Mouse (Mus musculus): ENCODE data around the gene Dscaml1. TPM values are rescaled to one million over a fixed set of nuclear protein-coding genes. Genes with fewer than 3 reads are reported as not detected.
A peak's percentile ranks its signal among the peaks of the same experiment; 100 is the strongest.

The Dscaml1 gene
- not detected in 2 replicates for total RNA-seq (2014; fragmentation: Nextera tagmentation)
- not detected in 2 replicates for total RNA-seq (2017)

- ATAC-seq (replicated peaks; ENCODE audit: low FRiP score, low TSS enrichment, poor library complexity, severe bottlenecking) = no peak
Measured at GRCm38 (mm10) chr9:45426456-45426855, at the start of gene Dscaml1. TSS of gene Dscaml1 (plus strand) at chr9:45426628.

GRCm38 (mm10) chr9:45376883-45377282 is 49.5 kb upstream of the Dscaml1 start:
- ATAC-seq (replicated peaks; ENCODE audit: low FRiP score, low TSS enrichment, poor library complexity, severe bottlenecking) = no peak

DNA sequence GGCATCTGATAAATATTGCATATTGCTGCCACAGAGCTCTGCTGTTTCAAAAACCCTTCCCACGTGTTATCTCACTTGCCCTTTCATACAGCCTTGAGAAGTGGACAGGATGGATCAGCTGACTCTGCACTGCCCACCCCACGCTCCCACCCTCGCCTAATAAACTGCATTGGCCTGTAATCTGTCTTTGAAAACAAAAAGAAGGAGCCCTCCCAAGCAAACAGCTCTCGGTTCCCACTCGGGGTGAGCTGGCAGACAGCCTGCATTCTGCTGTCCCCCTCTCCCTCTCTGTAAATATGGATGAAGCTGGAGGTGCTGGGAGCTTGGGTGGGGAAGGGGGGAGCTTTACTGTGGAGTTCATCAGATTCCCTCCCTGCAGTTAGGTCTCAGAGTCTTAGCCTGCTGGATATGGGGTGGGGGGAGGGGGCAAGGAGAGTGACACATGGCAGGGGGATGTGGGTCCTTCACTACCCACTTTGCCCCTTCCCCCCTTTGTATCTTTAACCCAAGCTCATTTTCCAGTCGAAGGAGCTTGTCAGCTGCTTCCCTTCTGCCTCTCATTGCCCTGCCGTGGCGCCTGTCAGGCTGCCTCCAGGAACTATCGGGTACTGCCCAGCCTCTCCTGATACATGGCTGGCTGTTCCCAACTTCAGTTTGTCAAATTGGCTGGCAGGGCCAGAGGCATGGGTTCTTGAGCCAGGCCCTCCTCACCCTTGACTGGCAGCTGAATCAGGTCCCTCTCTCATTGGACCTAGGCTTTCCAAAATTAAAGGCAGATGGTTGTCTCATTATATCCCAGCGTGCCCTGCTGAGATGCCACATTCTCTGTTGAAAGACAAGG is 45.8 kb upstream of the Dscaml1 start:
- ATAC-seq (replicated peaks; ENCODE audit: low FRiP score, low TSS enrichment, poor library complexity, severe bottlenecking) = no peak

GRCm38 (mm10) chr9:45382336-45382735 is 44.1 kb upstream of the Dscaml1 start:
- no peak for ATAC-seq (replicated peaks; ENCODE audit: low FRiP score, low TSS enrichment, poor library complexity, severe bottlenecking)

GRCm38 (mm10) chr9:45382834-45383233 is 43.6 kb upstream of the Dscaml1 start:
- ATAC-seq (replicated peaks; ENCODE audit: low FRiP score, low TSS enrichment, poor library complexity, severe bottlenecking) = no peak

GRCm38 (mm10) chr9:45383883-45384282 is 42.5 kb upstream of the Dscaml1 start:
- no peak for ATAC-seq (replicated peaks; ENCODE audit: low FRiP score, low TSS enrichment, poor library complexity, severe bottlenecking)

GRCm38 (mm10) chr9:45386698-45387097 is 39.7 kb upstream of the Dscaml1 start:
- ATAC-seq (replicated peaks; ENCODE audit: low FRiP score, low TSS enrichment, poor library complexity, severe bottlenecking) = no peak

- ATAC-seq (replicated peaks; ENCODE audit: low FRiP score, low TSS enrichment, poor library complexity, severe bottlenecking) = peak; percentile 80
Measured at GRCm38 (mm10) chr9:45388385-45388994, 37.9 kb upstream of the Dscaml1 start.

GRCm38 (mm10) chr9:45389596-45389995 is 36.8 kb upstream of the Dscaml1 start:
- ATAC-seq (replicated peaks; ENCODE audit: low FRiP score, low TSS enrichment, poor library complexity, severe bottlenecking) = no peak

DNA sequence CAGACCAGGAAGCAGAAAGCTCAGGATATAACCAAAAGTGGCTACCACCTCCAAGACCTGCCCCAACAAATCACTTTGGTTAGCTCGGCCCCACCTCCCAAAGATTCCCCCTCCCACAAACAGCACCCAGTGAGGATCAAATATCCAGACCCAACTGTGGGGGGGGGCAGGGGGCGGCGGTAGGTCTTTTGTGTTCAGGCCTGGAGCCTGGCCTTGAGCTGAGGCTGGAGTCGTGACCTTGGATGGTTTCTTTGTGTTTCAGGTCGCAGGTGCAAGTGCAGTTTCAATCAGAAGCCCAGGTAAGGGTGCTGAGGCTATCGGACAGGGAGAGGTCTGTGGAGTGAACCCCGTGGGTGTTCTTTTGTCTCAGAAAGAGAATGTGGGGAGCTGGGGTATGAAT is 35.1 kb upstream of the Dscaml1 start:
- ATAC-seq (replicated peaks; ENCODE audit: low FRiP score, low TSS enrichment, poor library complexity, severe bottlenecking) = no peak

- no peak for ATAC-seq (replicated peaks; ENCODE audit: low FRiP score, low TSS enrichment, poor library complexity, severe bottlenecking)
Measured at GRCm38 (mm10) chr9:45395218-45395617, 31.2 kb upstream of the Dscaml1 start.

DNA sequence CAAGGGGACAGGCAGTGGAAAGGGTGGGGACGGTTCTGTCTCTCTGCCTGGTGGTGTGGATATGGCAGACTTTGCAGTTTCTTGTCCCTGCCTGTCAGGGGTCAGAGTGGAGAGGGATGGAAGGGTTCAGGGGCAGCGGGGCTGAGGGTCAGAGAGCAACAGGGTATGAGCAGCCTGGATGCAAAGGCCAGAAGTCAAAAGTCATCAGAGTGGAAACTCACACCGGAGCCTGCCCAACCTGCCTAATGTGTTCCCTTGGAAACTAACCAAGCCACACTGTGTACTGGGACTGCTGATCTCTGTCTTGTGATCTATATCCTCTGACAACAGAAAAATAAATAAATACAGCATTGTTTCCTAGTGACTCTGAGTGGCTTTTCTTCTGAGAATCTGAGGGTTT is 30.6 kb upstream of the Dscaml1 start:
- no peak for ATAC-seq (replicated peaks; ENCODE audit: low FRiP score, low TSS enrichment, poor library complexity, severe bottlenecking)

GRCm38 (mm10) chr9:45398336-45398735 is 28.1 kb upstream of the Dscaml1 start:
- no peak for ATAC-seq (replicated peaks; ENCODE audit: low FRiP score, low TSS enrichment, poor library complexity, severe bottlenecking)

DNA sequence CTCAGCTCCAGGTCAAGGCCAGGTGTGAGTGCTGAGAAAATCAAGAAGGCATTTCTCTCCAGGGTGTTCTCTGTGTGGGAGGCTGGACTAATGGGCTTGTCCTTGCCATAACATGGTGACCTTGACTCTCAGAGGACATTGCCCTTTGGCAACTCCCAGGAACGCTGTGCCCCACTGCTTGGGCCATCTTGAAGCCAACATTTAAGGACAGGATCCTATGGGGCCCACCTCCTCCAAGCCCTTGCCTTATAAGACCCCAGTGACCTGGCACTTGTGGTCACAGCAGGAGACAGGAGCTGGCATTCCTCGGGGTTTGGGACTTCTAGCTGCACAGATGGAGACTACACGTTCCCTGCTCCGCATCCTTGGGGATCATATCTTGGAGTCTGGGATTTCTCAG is 27.0 kb upstream of the Dscaml1 start, which contains the start of gene Fxyd2:
TSS of gene Fxyd2 (plus strand) at position 236 of the 400 bp plus-strand sequence.
- no peak for ATAC-seq (replicated peaks; ENCODE audit: low FRiP score, low TSS enrichment, poor library complexity, severe bottlenecking)

GRCm38 (mm10) chr9:45401851-45402250 is 24.6 kb upstream of the Dscaml1 start:
- ATAC-seq (replicated peaks; ENCODE audit: low FRiP score, low TSS enrichment, poor library complexity, severe bottlenecking) = no peak

GRCm38 (mm10) chr9:45402957-45403356 is 23.5 kb upstream of the Dscaml1 start:
- no peak for ATAC-seq (replicated peaks; ENCODE audit: low FRiP score, low TSS enrichment, poor library complexity, severe bottlenecking)

DNA sequence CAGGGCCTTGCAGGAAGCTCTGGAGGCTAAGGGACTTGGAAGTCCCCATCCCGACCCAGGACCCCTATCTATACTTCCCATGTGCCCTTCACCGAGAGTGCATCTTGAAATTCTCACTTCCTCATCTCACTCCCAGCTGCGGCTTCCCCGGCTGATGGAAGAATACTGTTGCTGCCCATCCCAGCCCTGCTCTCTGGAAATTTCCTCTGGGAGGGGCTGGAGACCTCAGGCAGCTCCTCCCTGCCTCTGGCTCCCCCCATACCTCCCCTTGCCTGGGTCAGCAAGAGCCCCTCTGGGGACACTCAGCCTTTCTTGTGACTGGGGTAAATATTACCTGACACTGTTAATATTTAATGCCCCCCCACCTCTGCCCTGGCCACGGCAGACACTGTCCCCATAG is 20.7 kb upstream of the Dscaml1 start:
- ATAC-seq (replicated peaks; ENCODE audit: low FRiP score, low TSS enrichment, poor library complexity, severe bottlenecking) = no peak

GRCm38 (mm10) chr9:45406808-45407207 is 19.6 kb upstream of the Dscaml1 start:
- ATAC-seq (replicated peaks; ENCODE audit: low FRiP score, low TSS enrichment, poor library complexity, severe bottlenecking) = no peak

DNA sequence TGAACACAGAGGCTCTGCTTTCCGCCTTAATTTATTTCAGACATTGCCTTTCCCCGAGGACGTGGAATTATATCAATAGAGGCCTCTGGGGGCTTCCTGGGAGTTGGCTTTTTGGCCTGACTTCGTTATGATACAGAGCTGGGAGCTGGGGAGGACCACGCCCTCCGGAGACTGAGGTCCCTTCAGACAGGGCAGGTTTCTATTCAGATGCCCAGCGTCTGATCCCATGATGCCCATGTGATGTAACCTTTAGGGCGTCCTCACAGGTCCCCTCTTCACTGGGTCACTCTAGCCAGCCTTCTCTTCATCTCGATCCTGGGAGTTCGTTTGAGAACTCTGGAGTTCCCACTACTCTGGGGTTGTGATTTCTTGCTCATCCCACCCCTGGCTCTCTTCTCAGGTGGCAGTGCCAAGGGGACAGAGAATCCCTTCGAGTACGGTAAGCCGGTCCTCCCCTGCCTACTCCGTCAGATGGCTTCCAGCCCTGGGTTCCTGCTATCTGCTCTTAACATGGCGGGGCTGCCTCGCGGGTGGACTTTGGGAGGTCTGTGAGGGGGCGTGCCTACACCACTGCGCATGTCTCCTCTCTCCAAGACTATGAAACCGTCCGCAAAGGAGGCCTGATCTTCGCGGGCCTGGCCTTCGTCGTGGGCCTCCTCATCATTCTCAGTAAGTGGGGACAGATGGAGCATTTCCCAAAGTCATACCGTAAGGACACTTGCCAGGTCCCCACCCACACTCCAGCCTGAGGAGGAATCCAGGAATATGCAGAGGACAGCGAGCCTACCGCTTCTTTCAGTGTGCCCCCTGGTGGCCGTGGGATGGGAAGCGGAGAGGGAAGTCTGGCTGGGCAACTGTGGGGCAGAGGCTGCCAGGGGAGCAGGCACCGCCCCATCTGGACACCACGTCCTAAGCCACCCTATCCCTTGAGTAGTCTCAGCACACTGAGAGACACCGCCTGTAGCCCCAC is 18.4 kb upstream of the Dscaml1 start:
- ATAC-seq (replicated peaks; ENCODE audit: low FRiP score, low TSS enrichment, poor library complexity, severe bottlenecking) = peak; percentile 56

- ATAC-seq (replicated peaks; ENCODE audit: low FRiP score, low TSS enrichment, poor library complexity, severe bottlenecking) = no peak
Measured at GRCm38 (mm10) chr9:45410193-45410592, 16.2 kb upstream of the Dscaml1 start.

All from megakaryocyte-erythroid progenitor cell, adult 5-6 weeks (primary cell).